Mouse (Mus musculus) hindbrain, postnatal 0 days (tissue): ENCODE results near the gene Eml6. TPM values are rescaled to one million over a fixed set of nuclear protein-coding genes. Genes with fewer than 3 reads are reported as not detected.

Source experiments
- ATAC-seq: fragments of 200-750 bp; cut with Nextera tagmentation; 2 replicates; pipeline ENCODE4 v1.8.0; 2017; ENCODE audit warnings: mild to moderate bottlenecking, moderate TSS enrichment, moderate library complexity
- DNase-seq: peaks from one replicate; pipeline ENCODE4 v3.0.0-alpha.2; 2015; ENCODE audit warnings: low spot score
- H3K27ac ChIP-seq: fragments of 300-500 bp; sonication (generic); 2 replicates; pipeline ENCODE4 v1.5.1; 2014; ENCODE audit warnings: mild to moderate bottlenecking
- H3K27me3 ChIP-seq: fragments of 300-500 bp; sonication (generic); 2 replicates; pipeline ENCODE4 v1.6.1; 2014; ENCODE audit warnings: low read length, mixed read lengths; ENCODE audit not compliant: insufficient read depth
- H3K36me3 ChIP-seq: fragments of 300-500 bp; sonication (generic); 2 replicates; pipeline ENCODE4 v1.6.1; 2014; ENCODE audit warnings: low read length, mixed read lengths; ENCODE audit not compliant: insufficient read depth
- H3K4me1 ChIP-seq: fragments of 300-500 bp; sonication (generic); 2 replicates; pipeline ENCODE4 v1.6.1; 2014; ENCODE audit warnings: antibody characterized with exemption, low read length, mixed read lengths; ENCODE audit not compliant: insufficient read depth
- H3K4me2 ChIP-seq: fragments of 300-500 bp; sonication (generic); 2 replicates; pipeline ENCODE4 v1.6.1; 2014; ENCODE audit warnings: low read depth, mild to moderate bottlenecking, low read length, moderate library complexity, mixed read lengths
- H3K4me3 ChIP-seq: fragments of 300-500 bp; sonication (generic); 2 replicates; pipeline ENCODE4 v1.5.1; 2014; ENCODE audit warnings: low read length
- H3K9ac ChIP-seq: fragments of 300-500 bp; sonication (generic); replicated peaks from 2 replicates; pipeline ENCODE4 v1.6.1; 2014; ENCODE audit warnings: mild to moderate bottlenecking, low read length, moderate library complexity, mixed read lengths
- H3K9me3 ChIP-seq: fragments of 300-500 bp; sonication (generic); 2 replicates; pipeline ENCODE4 v1.6.1; 2016; ENCODE audit warnings: low read length, mixed read lengths
- CTCF ChIP-seq: IDR thresholded peaks from 2 replicates; pipeline ENCODE4 v1.5.1; 2016; ENCODE audit warnings: antibody characterized with exemption, control low read depth, low read depth
- WGBS: fragments of 180-500 bp; shearing (Covaris S2); extraction: QIAGEN DNeasy Blood & Tissue Kit; methylation state at CpG from one replicate; pipeline ENCODE4 v1.1.7; 2014; 5-methylcytosine and 5-hydroxymethylcytosine counted together
- polyA plus RNA-seq: library from polyadenylated mRNA; unstranded; fragments of >200 nt; fragmentation: Nextera tagmentation; extraction: Ambion mirVana; gene quantifications from 2 replicates; pipeline ENCODE4 v1.2.1, GENCODE M21; 2015
- total RNA-seq: library from RNA; depleted of rRNA; stranded (reverse); fragments of >200 nt; gene quantifications from 2 replicates; pipeline ENCODE4 v1.2.3, GENCODE M21; 2014

Eml6 gene
- total and polyA plus RNA-seq, 2 experiments from 2014 or later: 4.3 to 17.9 TPM

DNA sequence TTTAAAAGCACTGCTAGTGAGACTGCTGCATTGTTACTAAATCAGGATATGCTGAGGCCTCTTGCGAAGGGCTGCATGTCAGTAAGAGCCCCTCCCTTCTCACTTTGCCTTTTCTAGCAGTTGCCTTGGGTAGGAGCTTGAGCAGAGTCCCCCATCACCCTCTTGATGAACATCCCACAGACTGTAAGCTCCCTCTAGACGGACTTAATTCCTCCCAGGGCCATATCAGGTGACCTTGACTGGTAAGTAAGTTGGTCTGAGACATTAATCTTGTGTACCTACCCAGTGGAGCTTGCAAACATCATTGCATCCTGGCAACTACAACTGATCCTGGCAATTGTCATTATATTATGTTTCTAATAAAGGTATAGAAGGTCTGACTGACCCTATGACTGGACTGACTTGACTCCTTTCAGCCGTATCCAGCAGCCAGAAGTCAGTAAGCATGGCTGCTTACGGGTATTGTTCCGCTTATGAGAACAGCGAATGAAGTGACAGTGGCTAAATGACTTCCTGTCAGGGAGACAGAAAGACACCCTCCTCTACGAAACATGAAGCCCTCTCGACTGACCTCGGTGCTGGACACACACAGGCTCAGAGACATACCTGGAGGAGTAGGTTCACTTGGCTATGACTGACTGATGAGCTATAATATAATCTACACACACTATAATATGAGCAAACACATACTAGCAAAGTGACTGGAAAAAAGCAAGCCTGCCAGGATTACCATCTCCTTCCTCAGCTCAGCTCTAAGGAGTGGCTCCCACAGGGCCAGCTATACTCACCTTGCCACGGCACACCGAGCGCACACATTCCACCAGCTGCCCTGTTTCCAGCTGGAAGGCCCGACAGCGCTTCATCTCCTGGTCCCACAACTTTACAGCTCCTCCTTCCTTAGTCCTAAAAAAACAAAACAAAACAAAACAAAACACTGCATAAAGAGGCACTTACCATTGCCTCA is 273.9 kb downstream of the Eml6 start:
- H3K36me3 ChIP-seq: peaks cover 7% of the 10 kb centered on the region
- no peaks in the 10 kb centered on the region for H3K9me3 ChIP-seq
- no peaks in the 10 kb centered on the region for H3K27me3 ChIP-seq
- H3K4me3 ChIP-seq: no peak overlapping the region
- H3K4me1 ChIP-seq: no peaks in the 10 kb centered on the region
- DNase-seq (no peak), ATAC-seq (no peak)
- H3K27ac ChIP-seq: no peak overlapping the region
- no peak overlapping the region for H3K4me2 ChIP-seq
- no peak overlapping the region for H3K9ac ChIP-seq
- no peak for TF ChIP-seq CTCF
- WGBS: 85% methylated on average over 14 of the region's 14 CpGs

- H3K9ac ChIP-seq: no peak overlapping the region
- ATAC-seq (no peak), DNase-seq (no peak)
- no peak overlapping the region for H3K4me3 ChIP-seq
- no peaks in the 10 kb centered on the region for H3K9me3 ChIP-seq
- H3K4me2 ChIP-seq: no peak overlapping the region
- H3K36me3 ChIP-seq: peaks cover 13% of the 10 kb centered on the region
- no peaks in the 10 kb centered on the region for H3K27me3 ChIP-seq
- no peak for TF ChIP-seq CTCF
- H3K27ac ChIP-seq: no peak overlapping the region
- 93% methylated on average over 2 of the region's 2 CpGs for WGBS
- H3K4me1 ChIP-seq: no peaks in the 10 kb centered on the region
These were observed 274.8 kb downstream of the Eml6 start for GRCm38 (mm10) chr11:29751013-29751412.

DNA sequence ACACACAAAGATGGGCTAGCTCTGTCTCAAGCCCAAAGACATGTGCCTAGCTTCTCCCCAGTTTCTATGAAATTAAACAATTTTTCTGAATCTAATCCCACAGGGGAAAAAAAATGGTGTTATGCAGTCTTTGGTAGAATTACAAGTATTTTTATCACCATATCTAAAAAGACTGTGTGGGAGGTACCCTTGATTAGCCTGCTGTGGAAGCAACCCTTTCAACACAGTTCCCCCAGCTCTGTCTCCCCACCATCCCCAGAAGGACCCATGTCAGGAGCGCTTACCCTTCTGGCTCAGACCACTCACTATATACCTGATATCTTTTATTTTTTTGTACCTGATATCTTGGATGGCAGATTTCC is 276.4 kb downstream of the Eml6 start:
- Histone ChIP-seq H3K27ac (no peak overlapping the region), H3K9me3 (no peaks in the 10 kb centered on the region), H3K36me3 (peaks cover 15% of the 10 kb centered on the region), H3K9ac (no peak overlapping the region), H3K4me1 (no peaks in the 10 kb centered on the region), H3K4me3 (no peak overlapping the region), H3K4me2 (no peak overlapping the region), H3K27me3 (no peaks in the 10 kb centered on the region)
- WGBS: 100% methylated on average over 1 of the region's 1 CpGs
- ATAC-seq (no peak), DNase-seq (no peak)
- no peak for TF ChIP-seq CTCF

DNA sequence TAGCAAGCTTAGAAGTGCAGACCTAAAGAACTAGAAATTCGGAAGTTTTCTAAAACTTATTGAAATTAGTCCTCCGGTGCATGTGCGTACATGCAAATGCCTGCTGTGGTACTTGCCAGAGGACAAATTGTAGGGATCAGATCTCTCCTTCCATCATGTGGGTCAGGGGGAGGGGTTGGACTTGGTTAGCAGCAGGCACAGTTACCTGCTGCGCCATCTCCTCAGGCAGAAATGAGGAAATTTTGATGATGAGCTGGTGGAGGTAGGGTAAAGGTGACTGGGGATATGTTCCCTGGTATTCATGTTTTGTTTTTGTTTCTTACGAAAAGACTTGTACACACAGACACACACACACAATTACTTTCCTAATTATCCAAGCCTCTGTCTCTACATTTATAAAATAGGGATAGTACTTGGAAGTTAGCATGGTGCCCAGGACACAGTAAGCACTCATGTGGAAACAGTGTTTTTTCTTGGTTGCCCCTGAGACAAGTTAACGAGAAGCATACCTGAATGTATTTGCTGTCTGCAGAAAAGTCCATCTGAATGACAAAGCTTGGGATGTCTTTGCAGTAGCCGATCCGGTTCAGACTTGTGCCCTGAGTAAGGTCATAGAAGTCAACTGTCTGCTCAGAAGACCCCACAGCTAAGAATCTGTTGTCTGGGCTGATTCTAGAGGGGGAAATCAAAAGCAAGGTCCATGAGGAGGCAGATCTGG is 276.9 kb downstream of the Eml6 start:
- H3K4me2 ChIP-seq: no peak overlapping the region
- DNase-seq (no peak), ATAC-seq (no peak)
- TF ChIP-seq CTCF: no peak
- peaks cover 18% of the 10 kb centered on the region for H3K36me3 ChIP-seq
- H3K9me3 ChIP-seq: no peaks in the 10 kb centered on the region
- no peaks in the 10 kb centered on the region for H3K27me3 ChIP-seq
- H3K27ac ChIP-seq: no peak overlapping the region
- WGBS: 89% methylated on average over 8 of the region's 8 CpGs
- no peaks in the 10 kb centered on the region for H3K4me1 ChIP-seq
- no peak overlapping the region for H3K9ac ChIP-seq
- H3K4me3 ChIP-seq: no peak overlapping the region

GRCm38 (mm10) chr11:29747881-29748280 is 278.0 kb downstream of the Eml6 start:
- 71% methylated on average over 1 of the region's 1 CpGs for WGBS
- no peak for TF ChIP-seq CTCF

DNA sequence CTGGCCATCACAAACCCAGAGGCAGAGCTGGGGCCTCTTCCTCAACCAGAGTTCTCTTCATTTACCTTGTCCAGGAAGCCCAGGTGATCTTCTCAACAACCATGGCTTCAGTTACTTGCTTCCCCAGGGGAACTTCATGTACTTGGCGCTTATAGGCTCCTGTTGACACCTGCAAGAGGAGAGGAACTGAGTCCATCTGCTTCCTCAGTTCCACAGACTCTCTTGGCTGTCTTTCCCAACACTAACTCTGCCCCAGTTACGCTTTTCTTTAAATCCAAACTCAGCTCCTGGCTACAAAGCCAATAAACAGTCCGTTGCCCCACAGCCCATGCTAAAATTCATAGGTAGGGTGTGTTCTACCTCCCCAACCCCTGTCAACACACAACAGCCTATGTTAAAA is 278.5 kb downstream of the Eml6 start:
- no peak for ATAC-seq
- H3K9ac ChIP-seq: no peak overlapping the region
- no peaks in the 10 kb centered on the region for H3K27me3 ChIP-seq
- H3K4me2 ChIP-seq: no peak overlapping the region
- TF ChIP-seq CTCF: no peak
- 97% methylated on average over 3 of the region's 3 CpGs for WGBS
- H3K36me3 ChIP-seq: peaks cover 26% of the 10 kb centered on the region
- H3K4me3 ChIP-seq: no peak overlapping the region
- no peak overlapping the region for H3K27ac ChIP-seq
- no peak for DNase-seq
- no peaks in the 10 kb centered on the region for H3K9me3 ChIP-seq
- H3K4me1 ChIP-seq: no peaks in the 10 kb centered on the region

More at GRCm38 (mm10) chr11:29747881-29748280, 278.0 kb downstream of the Eml6 start:
- no peak overlapping the region for H3K4me2 ChIP-seq
- no peaks in the 10 kb centered on the region for H3K9me3 ChIP-seq
- H3K9ac ChIP-seq: no peak overlapping the region
- no peak overlapping the region for H3K4me3 ChIP-seq
- ATAC-seq (no peak), DNase-seq (no peak)
- H3K27ac ChIP-seq: no peak overlapping the region
- H3K36me3 ChIP-seq: peaks cover 26% of the 10 kb centered on the region
- no peaks in the 10 kb centered on the region for H3K27me3 ChIP-seq
- H3K4me1 ChIP-seq: no peaks in the 10 kb centered on the region

DNA sequence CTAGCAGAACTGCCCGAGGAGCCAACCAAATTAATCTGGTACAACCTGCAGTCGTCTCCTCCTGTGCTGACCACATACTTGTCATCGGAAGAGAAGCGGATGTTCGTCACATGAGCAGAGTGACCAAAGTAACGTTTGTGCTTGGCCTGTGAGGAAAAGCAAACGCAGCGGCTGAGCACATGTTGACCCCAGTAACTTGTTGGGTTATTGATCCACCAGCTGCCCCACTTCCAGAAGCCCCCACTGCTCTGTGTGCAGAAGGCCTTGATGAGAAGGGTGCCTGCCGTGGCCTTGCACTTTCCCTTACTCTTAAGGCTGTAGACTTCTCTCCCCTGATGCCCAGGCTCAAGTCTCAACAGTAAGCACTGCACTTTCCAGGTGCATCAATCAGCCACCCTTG is 279.6 kb downstream of the Eml6 start:
- DNase-seq: no peak
- ATAC-seq: no peak
- H3K27ac ChIP-seq: no peak overlapping the region
- H3K9me3 ChIP-seq: no peaks in the 10 kb centered on the region
- H3K4me3 ChIP-seq: no peak overlapping the region
- WGBS: 94% methylated on average over 9 of the region's 9 CpGs
- no peak overlapping the region for H3K9ac ChIP-seq
- no peak for TF ChIP-seq CTCF
- peaks cover 26% of the 10 kb centered on the region for H3K36me3 ChIP-seq
- H3K27me3 ChIP-seq: no peaks in the 10 kb centered on the region
- H3K4me1 ChIP-seq: no peaks in the 10 kb centered on the region
- no peak overlapping the region for H3K4me2 ChIP-seq
